Mouse (Mus musculus) erythroblast, adult 5-6 weeks (primary cell): ENCODE measurements around the gene Slc12a8. TPM values are rescaled to one million over a fixed set of nuclear protein-coding genes. Genes with fewer than 3 reads are reported as not detected.
A peak's percentile ranks its signal among the peaks of the same experiment; 100 is the strongest.

Source experiments
- ATAC-seq: replicated peaks from 2 replicates; pipeline ENCODE4 v1.8.0; 2016; ENCODE audit warnings: moderate number of reproducible peaks, mild to moderate bottlenecking, moderate TSS enrichment, inconsistent platforms; ENCODE audit not compliant: poor library complexity, low FRiP score, severe bottlenecking
- total RNA-seq, 2 experiments: library from RNA; stranded (forward) in 1 of 2; stranded (reverse) in 1 of 2; fragments of 150-400 nt in 1 of 2; fragments of 200-764, 138-1000 nt in 1 of 2; gene quantifications; 2 replicates each; pipeline versions ENCODE4 v1.2.3 to v1.2.4; 2015 to 2017; ENCODE audit warnings: low replicate concordance in 2 of 2

The Slc12a8 gene
- total RNA-seq, 2 experiments from 2014 or later: not detected

DNA sequence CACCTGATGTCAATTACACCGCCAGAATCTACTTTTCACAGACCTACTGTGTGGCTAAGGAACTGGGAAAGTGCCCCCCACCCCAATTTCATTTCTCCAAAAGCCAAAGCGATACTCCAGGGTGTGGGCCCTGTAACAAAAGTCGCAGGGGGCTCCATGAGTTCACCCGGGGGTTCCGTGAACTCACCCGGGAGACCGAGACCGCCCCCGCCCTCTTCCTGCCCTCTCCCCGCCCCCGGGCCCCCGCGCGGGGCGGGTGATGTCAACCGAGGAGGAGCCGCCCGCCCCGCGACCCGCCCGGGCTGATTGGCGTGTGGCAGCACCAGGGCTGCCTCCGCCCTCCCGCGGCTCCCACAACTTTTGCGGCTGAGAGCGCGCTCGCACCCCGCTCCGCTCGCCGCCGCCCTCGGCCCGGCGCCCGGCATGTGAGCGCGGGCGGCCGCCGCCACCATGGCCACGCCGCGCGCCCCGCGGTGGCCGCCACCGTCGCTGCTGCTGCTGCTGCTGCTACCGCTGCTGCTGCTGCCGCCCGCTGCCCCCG is 167.1 kb downstream of the Slc12a8 start, which contains the start of gene Heg1:
TSS of gene Heg1 (plus strand) at position 209 of the 541 bp plus-strand sequence.
- 0 out of 2 replicates have a peak, but pooled peaks have one; percentile 45 for ATAC-seq

DNA sequence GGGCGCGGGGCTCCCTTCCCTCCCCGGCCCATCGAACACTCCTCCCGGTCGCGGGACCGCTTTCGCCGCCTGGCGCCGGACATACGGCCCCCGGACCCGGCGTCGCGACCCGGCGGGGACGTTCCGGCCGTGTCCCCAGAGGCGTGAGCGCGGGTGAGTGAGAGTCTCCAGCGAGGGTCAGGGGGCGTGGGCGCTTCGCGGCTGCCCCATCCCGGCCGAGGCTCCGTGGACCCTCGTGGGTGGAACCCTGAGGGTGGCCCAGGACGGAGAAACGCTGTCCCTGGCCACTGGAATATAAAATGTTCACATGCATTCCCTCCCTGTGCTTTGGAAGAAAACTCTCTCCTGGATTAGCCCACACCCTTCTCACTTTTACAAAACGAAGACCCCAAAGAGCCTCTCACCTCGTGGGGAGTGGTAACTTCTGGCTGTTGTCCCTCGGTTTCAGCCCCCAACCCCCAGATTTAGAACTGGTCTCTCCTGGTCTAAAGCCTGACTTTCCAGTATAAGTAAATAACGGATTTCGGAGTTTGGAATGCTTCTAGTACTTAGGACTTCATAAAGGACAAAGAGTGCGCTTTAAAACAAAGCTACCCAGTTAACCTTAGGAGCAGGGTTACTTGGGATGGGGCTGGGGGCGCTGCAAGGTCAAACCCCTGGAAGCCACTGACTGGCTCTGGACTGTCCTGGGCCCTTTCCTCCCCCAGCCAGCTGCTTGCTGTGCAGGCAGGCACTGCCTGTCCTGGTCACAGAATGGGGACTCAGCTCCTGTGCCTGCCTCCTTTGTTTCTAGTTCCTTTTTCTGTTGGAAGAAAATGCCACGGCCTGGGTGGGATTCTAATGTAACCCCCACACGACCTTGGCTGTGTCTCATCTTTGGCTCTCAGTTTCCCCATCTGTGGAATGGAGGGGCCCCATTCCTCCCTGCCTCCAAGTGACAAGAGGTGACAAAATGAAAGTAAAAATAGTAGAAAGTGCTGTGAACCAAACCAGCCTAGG is 167.9 kb downstream of the Slc12a8 start:
- no peak for ATAC-seq

DNA sequence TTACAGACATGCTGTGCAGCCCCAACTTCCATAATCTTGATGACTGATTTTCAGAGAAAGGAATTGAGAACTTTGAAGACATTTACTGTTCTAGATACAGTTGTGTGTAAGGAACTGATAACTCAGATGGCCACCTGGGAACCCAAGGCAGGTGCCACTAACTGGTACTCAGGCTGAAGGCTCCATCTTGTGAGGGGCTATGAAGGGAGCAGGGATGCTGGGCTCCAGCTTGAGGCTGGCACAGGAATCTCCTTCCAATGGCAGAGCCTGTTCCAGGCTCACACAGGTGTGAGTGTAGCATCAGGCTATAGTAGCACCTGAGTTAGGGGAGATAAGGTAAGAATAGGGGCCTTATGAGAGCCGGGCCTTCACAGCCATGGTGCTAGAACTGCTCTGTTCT is 168.9 kb downstream of the Slc12a8 start:
- ATAC-seq: no peak

DNA sequence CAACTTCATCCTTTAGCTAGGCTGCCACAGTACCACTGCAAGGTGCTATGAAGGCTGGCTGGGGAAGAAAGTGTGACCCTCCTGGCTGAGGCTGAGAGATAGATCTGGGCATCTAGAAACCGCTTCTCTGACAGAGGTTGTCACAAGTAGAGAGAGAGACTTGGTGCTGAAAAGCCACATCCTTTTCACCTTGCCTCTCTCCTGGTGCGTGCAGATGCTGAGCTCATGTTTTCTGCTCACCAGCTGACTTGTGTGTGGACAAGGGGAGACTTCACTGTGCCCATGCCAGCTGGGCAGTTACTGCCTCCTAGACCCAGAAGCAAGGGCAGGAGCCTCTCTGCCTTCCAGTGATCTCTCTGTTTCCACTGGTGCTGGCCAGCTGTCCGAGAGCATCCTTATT is 170.6 kb downstream of the Slc12a8 start:
- ATAC-seq: no peak

DNA sequence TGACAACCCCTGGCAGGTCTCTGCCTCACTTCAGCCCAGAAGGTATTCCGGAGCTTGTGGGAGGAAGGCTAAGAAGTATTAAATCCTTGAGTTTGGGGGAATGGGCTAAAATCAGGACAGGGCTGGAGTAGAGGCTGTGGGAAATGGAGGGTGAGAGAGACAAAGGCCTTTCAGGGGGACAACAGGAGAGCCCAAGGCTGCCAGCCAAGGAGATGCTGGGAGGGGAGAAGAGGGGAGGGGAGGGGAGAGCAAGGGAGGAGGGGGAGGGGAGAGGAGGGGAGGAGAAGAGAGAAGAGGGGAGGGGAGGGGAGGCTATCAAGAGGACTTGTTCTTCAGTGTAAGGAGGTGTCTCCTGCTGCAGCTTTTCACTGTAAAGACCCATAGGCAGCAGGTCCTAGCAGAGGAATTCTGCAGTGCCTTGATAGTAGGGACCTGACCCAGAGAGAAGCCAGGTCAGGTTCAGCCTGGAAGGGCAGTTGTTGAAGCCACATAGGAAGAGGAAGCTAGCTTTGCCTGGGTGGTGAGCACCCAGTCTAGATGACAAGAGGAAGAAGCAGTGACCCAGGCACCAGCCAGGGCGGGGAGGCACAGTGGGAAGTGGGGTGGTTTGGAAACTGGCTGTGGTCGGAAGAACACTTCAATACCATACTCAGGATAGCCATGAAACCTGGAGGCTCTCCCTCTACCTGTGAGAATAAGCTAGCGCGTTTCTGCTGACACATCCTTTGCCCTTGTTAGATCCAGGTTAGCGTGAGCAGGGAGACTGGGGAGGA is 174.0 kb downstream of the Slc12a8 start:
- no peak for ATAC-seq

DNA sequence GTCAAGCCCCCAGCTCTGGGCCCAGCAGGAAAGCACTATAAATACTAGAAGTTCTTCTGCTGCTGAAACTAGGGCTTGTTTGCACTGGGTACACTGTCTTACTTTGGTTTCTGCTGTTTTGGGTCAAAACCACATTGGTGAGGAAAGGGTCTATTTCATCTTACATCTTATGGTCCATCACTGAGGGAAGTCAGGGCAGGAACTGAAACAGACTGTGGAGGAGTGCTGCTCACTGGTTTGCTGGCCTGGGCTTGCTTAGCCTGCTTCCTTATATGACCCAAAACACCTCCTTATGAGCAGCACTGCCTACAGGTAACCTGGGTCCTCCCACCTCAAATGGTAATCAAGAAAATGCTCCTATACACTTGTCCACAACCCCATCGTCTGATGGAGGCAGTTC is 176.4 kb downstream of the Slc12a8 start:
- no peak for ATAC-seq

DNA sequence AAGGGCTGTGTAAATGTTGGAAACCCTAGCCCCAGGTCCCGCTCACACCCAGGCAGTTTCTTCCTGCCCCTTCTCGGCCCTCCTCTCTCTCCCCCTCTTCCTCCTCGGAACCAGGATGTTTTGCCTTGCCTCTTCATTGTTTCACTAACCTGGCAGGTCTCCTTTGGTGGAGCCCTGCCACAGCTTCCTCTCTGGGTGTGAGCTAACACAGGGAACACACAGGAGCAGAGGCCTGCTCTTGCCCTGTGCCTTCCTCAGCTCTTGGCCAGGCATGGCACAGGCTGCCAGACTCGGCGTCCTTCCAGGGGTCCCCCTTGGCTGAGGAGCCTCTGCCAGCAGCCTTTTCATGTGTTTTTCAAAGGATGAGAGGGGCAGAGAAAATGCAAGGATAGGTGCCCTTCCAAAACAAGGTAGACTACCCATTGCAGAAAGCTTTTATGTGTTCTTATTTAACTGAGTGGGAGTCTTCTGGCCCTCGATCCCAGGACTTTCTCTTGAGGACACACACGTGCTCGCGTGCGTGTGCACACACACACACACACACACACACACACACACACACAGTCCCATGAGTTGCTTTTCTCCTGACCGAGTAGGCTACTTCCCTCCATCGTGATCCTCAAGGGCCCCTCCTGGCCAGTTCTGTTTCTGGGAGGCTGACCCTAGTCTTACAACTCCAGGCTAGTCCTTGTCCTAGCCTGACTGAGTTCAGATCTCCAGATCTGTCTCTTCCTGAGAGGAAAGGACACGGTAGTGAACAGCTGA is 179.9 kb downstream of the Slc12a8 start:
- no peak for ATAC-seq

DNA sequence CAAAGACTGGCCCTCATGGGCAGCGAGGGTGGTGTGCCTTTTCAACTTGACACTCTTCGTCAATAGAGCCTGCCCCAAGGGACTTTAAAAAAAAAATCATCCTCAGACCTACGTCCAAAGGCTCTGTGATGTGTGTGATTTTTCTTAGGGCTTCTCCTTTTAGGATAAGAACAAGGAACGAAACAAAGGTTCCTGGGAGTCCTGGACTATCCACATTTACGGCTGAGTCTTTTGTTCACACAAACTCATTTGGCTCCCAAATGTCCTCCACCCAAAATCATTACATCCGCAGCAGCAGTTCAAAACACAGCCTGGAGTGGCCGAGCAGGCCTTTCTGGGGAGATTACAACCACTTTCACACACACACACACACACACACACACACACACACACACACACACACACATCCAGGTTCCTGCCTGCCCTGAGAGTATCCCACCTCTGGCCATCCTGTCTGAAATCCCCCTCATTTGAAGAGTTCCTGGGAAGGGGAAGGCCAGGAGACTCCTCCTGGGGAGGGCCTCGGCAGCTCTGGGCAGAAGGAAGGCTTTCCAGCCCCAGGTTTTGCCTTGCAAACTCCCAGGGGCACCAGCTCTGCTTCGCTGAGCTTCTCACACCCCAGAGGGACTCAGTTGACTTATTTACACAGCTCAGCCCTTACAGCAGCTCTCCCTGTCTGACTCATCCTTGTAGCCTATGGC is 180.6 kb downstream of the Slc12a8 start:
- ATAC-seq: no peak

DNA sequence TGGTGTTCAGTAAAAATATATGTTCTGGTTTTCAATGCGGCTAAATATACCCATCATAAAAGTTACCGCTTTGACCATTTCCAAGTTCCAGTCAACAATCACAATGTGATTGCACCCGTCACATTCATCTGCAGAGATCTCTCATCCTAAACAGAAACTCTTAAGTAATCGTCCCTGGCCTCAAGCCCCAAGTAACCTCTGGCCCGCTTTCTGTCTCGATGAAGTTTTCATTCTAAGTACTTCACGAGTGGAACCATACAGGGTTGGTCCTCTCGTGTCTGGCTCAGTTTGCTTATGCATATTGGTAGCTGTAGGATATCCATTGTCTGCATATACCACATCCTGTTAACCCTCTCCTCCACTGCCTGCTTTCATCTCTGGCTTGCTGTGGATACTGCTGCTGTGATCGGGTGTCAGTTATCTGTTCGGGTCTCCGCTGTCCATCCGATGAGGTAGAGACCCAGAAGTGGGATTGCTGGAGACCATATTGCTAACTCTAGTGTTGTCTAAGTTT is 181.2 kb downstream of the Slc12a8 start:
- ATAC-seq: no peak

DNA sequence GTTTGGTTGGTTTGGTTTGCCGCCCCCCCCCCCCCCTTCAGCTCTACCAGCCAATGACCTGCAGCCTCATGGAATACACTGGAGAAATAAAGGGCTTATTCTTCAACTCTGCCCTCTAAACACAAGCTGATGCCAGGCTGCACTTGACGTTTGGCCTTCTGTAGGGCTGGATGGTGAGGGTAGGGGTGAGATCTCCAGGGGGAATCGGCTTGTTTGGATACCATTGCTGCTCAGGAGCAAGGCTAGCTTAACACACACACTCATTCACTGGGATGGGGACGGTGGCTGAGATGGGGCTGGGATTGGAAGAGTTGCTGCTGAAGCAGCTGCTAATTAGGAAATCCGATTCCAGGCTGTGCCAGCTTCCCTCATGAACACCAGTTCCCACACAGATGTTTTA is 183.5 kb downstream of the Slc12a8 start:
- ATAC-seq: no peak

DNA sequence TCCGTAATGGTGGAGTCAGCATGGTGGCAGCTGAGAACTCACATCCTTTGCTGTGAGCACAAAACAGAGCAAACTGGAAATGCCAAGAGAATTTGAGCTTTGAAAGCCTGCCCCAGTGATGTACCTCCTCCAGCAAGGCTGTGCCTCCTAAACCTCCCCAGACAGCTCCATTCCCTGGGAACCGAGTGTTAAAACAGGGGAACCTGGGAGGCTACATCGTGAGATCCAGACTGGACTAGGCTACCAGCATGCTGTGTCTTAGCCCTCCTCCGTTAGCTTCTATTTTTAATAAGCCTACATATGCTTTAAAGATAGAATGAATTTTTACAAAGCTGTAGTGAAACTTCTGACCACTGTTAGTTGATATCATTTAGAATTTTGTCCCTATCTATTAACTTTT is 184.7 kb downstream of the Slc12a8 start:
- ATAC-seq: no peak

DNA sequence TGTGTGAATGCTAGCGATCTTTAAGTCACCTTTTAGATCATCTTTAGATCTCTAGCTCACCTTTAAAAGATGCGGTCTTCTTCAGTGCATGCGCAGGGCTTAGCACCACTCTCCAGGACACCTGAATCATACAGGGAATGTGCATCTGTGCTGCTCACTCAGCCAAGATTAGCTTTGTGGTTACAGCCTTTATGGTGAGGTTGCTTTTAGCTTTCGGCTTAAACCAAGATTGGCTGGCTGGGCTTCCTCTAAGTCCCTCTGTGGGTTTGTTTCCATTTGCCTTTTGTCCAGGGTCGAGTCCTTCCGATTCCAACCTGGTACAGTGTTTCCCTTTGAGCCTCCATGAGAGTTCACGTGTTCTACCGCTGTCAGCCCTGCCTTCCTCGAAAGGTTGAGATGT is 187.2 kb downstream of the Slc12a8 start:
- ATAC-seq: no peak

DNA sequence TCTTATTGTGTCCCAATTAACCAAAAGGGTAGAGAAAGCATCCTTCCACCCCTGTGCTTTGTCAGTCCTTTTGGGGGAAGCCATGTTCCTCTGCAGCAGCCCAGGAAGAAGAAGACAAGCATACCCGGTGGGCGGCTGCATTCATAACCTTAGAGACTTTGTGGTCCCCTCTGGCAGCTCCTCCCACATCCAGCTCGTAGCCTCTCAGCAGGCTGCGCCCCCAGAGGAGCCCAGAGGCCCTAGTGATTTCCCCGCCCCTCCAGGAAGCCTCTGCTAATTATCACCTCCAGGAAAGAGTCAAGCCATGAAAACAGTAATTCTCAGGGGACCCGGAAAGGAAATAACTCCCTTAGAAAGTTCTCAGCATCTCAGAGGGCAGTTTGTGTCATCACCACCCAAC is 188.1 kb downstream of the Slc12a8 start:
- ATAC-seq: no peak

DNA sequence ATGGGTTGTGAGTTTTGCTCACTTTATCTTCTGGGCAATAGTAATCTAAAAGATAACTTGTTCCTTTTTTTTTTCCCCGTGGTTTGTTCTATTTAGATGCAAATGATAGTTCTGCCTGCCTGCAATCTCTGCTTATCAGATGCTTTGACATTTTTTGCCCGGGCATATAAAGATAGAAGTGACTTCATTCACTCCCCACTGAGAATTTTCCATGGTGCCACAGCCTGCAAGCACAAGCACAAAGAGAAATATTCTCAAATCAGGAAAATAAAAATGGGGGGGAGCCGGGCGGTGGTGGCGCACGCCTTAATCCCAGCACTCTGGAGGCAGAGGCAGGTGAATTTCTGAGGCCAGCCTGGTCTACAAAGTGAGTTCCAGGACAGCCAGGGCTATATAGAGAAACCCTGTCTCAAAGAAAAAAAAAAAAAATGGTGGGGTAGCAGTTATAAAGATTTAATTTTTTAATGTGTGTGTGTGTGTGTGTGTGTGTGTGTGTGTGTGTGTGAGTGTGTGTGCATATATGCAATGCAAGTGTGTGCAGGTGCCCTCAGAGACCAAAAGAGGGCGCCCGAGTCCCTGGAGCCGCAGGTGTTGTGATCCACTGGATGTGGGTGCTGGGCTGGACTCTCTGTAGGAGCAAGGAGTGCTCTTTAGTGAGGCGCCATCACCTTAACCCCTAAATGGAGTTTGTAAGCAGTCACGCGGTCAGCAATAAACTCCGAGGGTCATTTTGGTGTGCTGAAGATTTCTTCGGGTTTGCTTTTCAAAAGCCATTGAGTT is 189.2 kb downstream of the Slc12a8 start:
- ATAC-seq: no peak

DNA sequence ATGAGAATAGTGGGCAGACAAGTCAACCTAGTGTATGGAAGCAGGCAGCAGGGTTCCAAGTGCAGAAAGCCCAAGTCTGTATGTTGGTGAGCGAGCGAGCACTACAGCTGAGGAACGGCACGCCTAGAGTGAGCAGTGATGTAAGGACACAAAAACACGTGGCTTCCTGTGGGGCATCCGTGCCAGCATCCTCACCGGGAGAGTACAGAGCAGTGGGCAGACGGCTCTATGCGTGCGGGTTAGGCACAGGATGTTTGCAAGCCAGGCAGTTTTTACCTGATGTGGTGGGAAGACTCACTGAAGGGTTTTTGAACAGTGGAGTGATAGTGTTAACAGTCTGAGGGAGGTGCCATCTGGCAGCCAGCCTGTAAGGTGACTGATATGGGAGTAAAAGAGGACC is 190.9 kb downstream of the Slc12a8 start:
- no peak for ATAC-seq

DNA sequence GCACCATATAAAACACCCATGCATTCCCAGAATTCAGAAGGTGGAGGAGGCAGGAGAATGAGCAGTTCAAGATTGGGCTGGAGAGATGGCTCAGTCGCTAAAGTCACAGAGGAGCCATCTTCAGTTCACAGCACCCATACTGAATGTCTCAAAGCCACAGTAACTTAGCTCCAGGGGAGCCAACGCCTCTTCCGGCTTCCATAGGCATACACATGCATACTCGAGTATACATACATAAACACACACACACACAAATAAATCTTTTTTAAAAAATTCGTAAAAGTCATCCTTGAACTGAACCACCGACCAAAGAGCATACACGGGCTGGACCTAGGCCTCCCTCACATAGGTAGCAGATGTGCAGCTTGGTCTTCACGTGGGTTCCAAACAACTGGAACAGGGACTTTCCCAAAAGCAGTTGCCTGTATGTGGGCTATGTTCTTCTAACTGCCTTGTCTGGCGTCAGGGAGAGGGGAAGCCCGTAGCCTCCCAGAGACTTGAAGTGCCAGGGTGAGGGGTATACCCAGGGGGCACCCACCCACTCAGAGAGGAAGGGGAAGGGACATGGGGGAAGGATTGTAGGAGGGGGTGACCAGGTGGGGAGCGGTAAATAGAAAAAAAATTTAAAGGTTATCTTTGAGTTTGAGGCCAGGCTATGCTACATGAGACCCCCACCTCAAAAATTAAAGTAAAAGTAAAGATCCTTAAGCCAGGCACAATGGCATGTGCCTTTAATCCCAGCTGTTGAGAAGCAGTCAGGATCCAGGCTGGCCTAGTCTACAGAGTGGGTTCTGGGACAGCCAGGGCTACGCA is 191.7 kb downstream of the Slc12a8 start:
- ATAC-seq: no peak
